ENCODE assay signal across 18 mouse cellular contexts in genomic region chr3:86839606-86840005, GRCm38 (mm10).
DNase-seq lines count a peak whose midpoint lies in the region; ATAC-seq and TF ChIP-seq lines count a peak whose summit lies in the region.
"Had no signal": no experiment of that assay in that cellular context is flagged by ENCODE, and none has a peak within 500 bp of the region (broad histone marks: within the 10 kb centered on the region; RNA-seq: fewer than 3 reads in every experiment).

No protein-coding gene starts in this region.

- ATAC-seq in hindbrain, embryonic 13.5 days (ENCODE audit: low FRiP score), result no peak
- no peak for ATAC-seq in hindbrain, embryonic 16.5 days
- peak; percentile 63 for ATAC-seq in CD4-positive, CD25-positive, alpha-beta regulatory T cell, adult 4 months
- no peak for ATAC-seq in limb, embryonic 11.5 days (ENCODE audit: insufficient number of reproducible peaks, low FRiP score, low TSS enrichment, low read depth)
- ATAC-seq in lung, postnatal 0 days, result no peak

- H3K4me3 ChIP-seq in hindbrain, embryonic 13.5 days, result no peak overlapping the region
- H3K4me3 ChIP-seq in hindbrain, embryonic 16.5 days (ENCODE audit: low read length), result no peak overlapping the region
- no peak overlapping the region for H3K4me3 ChIP-seq in embryonic facial prominence, embryonic 10.5 days
- H3K4me3 ChIP-seq in limb, embryonic 11.5 days (ENCODE audit: low read depth, low read length), result no peak overlapping the region
- H3K4me3 ChIP-seq in lung, postnatal 0 days (ENCODE audit: low read depth, low read length), result no peak overlapping the region
- H3K4me3 ChIP-seq: embryonic facial prominence, embryonic 15.5 days had no signal

- intact Hi-C loops in heart, postnatal 10 days (cut with DNase I), result no loop called here

- 28% methylated on average over 3 of the region's 3 CpGs for WGBS in hindbrain, embryonic 13.5 days
- WGBS in hindbrain, embryonic 16.5 days, result 29% methylated on average over 3 of the region's 3 CpGs
- 27% methylated on average over 3 of the region's 3 CpGs for WGBS in embryonic facial prominence, embryonic 10.5 days
- WGBS in limb, embryonic 11.5 days, result 28% methylated on average over 3 of the region's 3 CpGs
- 53% methylated on average over 3 of the region's 3 CpGs for whole genome bisulfite sequencing in lung, postnatal 0 days

- H3K4me1 ChIP-seq in hindbrain, embryonic 13.5 days (replicated peaks), result peaks cover 20% of the 10 kb centered on the region
- H3K4me1 ChIP-seq in hindbrain, embryonic 16.5 days (ENCODE audit: control insufficient read depth, insufficient read depth, low read depth, low read length), result peaks cover 11% of the 10 kb centered on the region
- H3K4me1 ChIP-seq in embryonic facial prominence, embryonic 10.5 days, result peaks cover 28% of the 10 kb centered on the region
- H3K4me1 ChIP-seq in limb, embryonic 11.5 days (ENCODE audit: control insufficient read depth, insufficient read depth, low read length), result peaks cover 3% of the 10 kb centered on the region; the same call in 1 of the 2 replicates
- H3K4me1 ChIP-seq in lung, postnatal 0 days (ENCODE audit: insufficient read depth, low read depth, low read length), result no peaks in the 10 kb centered on the region

- no peak for DNase-seq in embryonic facial prominence, embryonic 10.5 days (ENCODE audit: low spot score)
- DNase-seq in limb, embryonic 11.5 days (ENCODE audit: low spot score), result no peak
- no peak for DNase-seq in lung, postnatal 0 days (ENCODE audit: low spot score)
- DNase-seq in gastrocnemius, adult 18-20 months (ENCODE audit: low spot score), result no peak
- DNase-seq in heart, postnatal 10 days, result no peak
- DNase-seq: gastrocnemius, postnatal 25 days; heart, postnatal 14 days; kidney, adult 18-20 months; kidney, postnatal 36 days; layer of hippocampus, postnatal 36 days; left cerebral cortex, postnatal 4 days; lung, postnatal 10 days; thymus, adult 18-20 months had no signal

- H3K4me2 ChIP-seq in hindbrain, embryonic 13.5 days, result no peak overlapping the region
- no peak overlapping the region for H3K4me2 ChIP-seq in hindbrain, embryonic 16.5 days (ENCODE audit: low read length)
- H3K4me2 ChIP-seq in limb, embryonic 11.5 days (ENCODE audit: low read depth, severe bottlenecking), result no peak overlapping the region
- H3K4me2 ChIP-seq in lung, postnatal 0 days (replicated peaks; ENCODE audit: low read depth, low read length), result no peak overlapping the region
- H3K4me2 ChIP-seq: embryonic facial prominence, embryonic 15.5 days had no signal

- H3K27me3 ChIP-seq in hindbrain, embryonic 13.5 days, result no peaks in the 10 kb centered on the region
- H3K27me3 ChIP-seq in hindbrain, embryonic 16.5 days (replicated peaks; ENCODE audit: control insufficient read depth, insufficient read depth, low read length), result no peaks in the 10 kb centered on the region
- H3K27me3 ChIP-seq in embryonic facial prominence, embryonic 10.5 days (replicated peaks; ENCODE audit: low read depth, poor library complexity, severe bottlenecking), result no peaks in the 10 kb centered on the region
- H3K27me3 ChIP-seq in limb, embryonic 11.5 days (ENCODE audit: control insufficient read depth, insufficient read depth, low read length), result no peaks in the 10 kb centered on the region
- no peaks in the 10 kb centered on the region for H3K27me3 ChIP-seq in lung, postnatal 0 days (replicated peaks; ENCODE audit: insufficient read depth, low read length)
- H3K27me3 ChIP-seq: embryonic facial prominence, embryonic 15.5 days had no signal

- 0 out of 2 replicates have a peak overlapping the region, but pooled peaks have one; percentile 3 for H3K9ac ChIP-seq in hindbrain, embryonic 13.5 days
- H3K9ac ChIP-seq in hindbrain, embryonic 16.5 days (ENCODE audit: low read depth, low read length), result no peak overlapping the region
- no peak overlapping the region for H3K9ac ChIP-seq in limb, embryonic 11.5 days (ENCODE audit: low read length)
- H3K9ac ChIP-seq in lung, postnatal 0 days (replicated peaks; ENCODE audit: low read depth), result no peak overlapping the region
- H3K9ac ChIP-seq: embryonic facial prominence, embryonic 15.5 days; liver, embryonic 14.5 days had no signal

- TF ChIP-seq EP300 in lung, postnatal 0 days (IDR thresholded peaks at IDR 0.05), result no peak

- no peak for TF ChIP-seq CTCF in lung, postnatal 0 days (IDR thresholded peaks at IDR 0.05)

- H3K36me3 ChIP-seq in hindbrain, embryonic 13.5 days, result peaks cover 2% of the 10 kb centered on the region; the same call in 1 of the 2 replicates
- no peaks in the 10 kb centered on the region for H3K36me3 ChIP-seq in hindbrain, embryonic 16.5 days (ENCODE audit: control insufficient read depth, insufficient read depth, low read length)
- H3K36me3 ChIP-seq in embryonic facial prominence, embryonic 10.5 days (replicated peaks), result peaks cover 4% of the 10 kb centered on the region; the same call in 1 of the 2 replicates
- no peaks in the 10 kb centered on the region for H3K36me3 ChIP-seq in limb, embryonic 11.5 days (ENCODE audit: control insufficient read depth, insufficient read depth, low read length)
- H3K36me3 ChIP-seq in lung, postnatal 0 days (ENCODE audit: insufficient read depth, low read length), result no peaks in the 10 kb centered on the region
- H3K36me3 ChIP-seq: embryonic facial prominence, embryonic 15.5 days had no signal

- peak overlapping the region; percentile 49 for H3K27ac ChIP-seq in hindbrain, embryonic 13.5 days
- H3K27ac ChIP-seq in hindbrain, embryonic 16.5 days (ENCODE audit: low read depth, low read length), result no peak overlapping the region; the same call in 1 of the 2 replicates
- H3K27ac ChIP-seq in embryonic facial prominence, embryonic 10.5 days (replicated peaks), result peak overlapping the region; percentile 71
- peak overlapping the region; percentile 14; the same call in 1 of the 2 replicates for H3K27ac ChIP-seq in limb, embryonic 11.5 days (replicated peaks; ENCODE audit: low read depth, low read length)
- no peak overlapping the region for H3K27ac ChIP-seq in lung, postnatal 0 days (ENCODE audit: low read length)
- H3K27ac ChIP-seq: embryonic facial prominence, embryonic 15.5 days; liver, embryonic 14.5 days had no signal

- H3K9me3 ChIP-seq in hindbrain, embryonic 13.5 days, result no peaks in the 10 kb centered on the region
- no peaks in the 10 kb centered on the region for H3K9me3 ChIP-seq in hindbrain, embryonic 16.5 days (ENCODE audit: control insufficient read depth, low read length)
- H3K9me3 ChIP-seq in embryonic facial prominence, embryonic 10.5 days, result no peaks in the 10 kb centered on the region
- H3K9me3 ChIP-seq in limb, embryonic 11.5 days (ENCODE audit: control insufficient read depth, low read length), result no peaks in the 10 kb centered on the region
- no peaks in the 10 kb centered on the region for H3K9me3 ChIP-seq in lung, postnatal 0 days (ENCODE audit: low read length)
- H3K9me3 ChIP-seq: embryonic facial prominence, embryonic 15.5 days had no signal

Comparison
In these comparisons a context has a peak if more than half of its experiments do, and no peak if none do; other contexts are left out.
1. H3K27ac ChIP-seq: peak in hindbrain, embryonic 13.5 days (single experiment), embryonic facial prominence, embryonic 10.5 days (single experiment) and limb, embryonic 11.5 days (single experiment); none in hindbrain, embryonic 16.5 days (single experiment) and lung, postnatal 0 days (single experiment).